Mouse (Mus musculus) olfactory bulb, adult 2 months (tissue): ENCODE measurements around the gene Crebzf.

Experiments
- CTCF ChIP-seq: fragments of 200-500 bp; IDR thresholded peaks from 2 replicates; pipeline ENCODE4 v1.5.1; 2012; ENCODE audit warnings: low read depth, mild to moderate bottlenecking, low read length, moderate library complexity; ENCODE audit not compliant: insufficient read depth
- POLR2A ChIP-seq: fragments of 200-500 bp; IDR thresholded peaks from 2 replicates; pipeline ENCODE4 v1.6.1; 2012; ENCODE audit warnings: mild to moderate bottlenecking, low read depth, low read length, moderate library complexity; ENCODE audit not compliant: insufficient read depth

GRCm38 (mm10) chr7:90457517-90457916 is 15.0 kb downstream of the Crebzf start:
- TF ChIP-seq CTCF (no peak), POLR2A (no peak)
